Mouse (Mus musculus) brain, embryonic 14.5 days (tissue): Measurements from ENCODE around the gene Akt3. TPM values are rescaled to one million over a fixed set of nuclear protein-coding genes. Genes with fewer than 3 reads are reported as not detected.

Experiments
- DNase-seq: peaks from one replicate; pipeline ENCODE4 v3.0.0-alpha.2; 2011; ENCODE audit warnings: low read depth
- CTCF ChIP-seq: fragments of 200-500 bp; IDR thresholded peaks from 2 replicates; pipeline ENCODE4 v1.5.1; 2012; ENCODE audit warnings: inconsistent platforms, mild to moderate bottlenecking, moderate library complexity, borderline replicate concordance; ENCODE audit not compliant: insufficient read depth, insufficient read length; ENCODE audit errors: extremely low read depth
- POLR2A ChIP-seq: fragments of 200-500 bp; IDR thresholded peaks from 2 replicates; pipeline ENCODE4 v1.6.1; 2012; ENCODE audit warnings: mild to moderate bottlenecking, inconsistent platforms, borderline replicate concordance; ENCODE audit not compliant: poor library complexity, insufficient read depth, insufficient read length, severe bottlenecking; ENCODE audit errors: extremely low read depth
- polyA plus RNA-seq: library from polyadenylated mRNA; depleted of rRNA; stranded (reverse); fragments of >200 nt; gene quantifications from 2 replicates; pipeline ENCODE4 v1.2.3, GENCODE M21; 2012

Gene Akt3
- polyA plus RNA-seq, 1 experiment: 55.5 TPM

DNA sequence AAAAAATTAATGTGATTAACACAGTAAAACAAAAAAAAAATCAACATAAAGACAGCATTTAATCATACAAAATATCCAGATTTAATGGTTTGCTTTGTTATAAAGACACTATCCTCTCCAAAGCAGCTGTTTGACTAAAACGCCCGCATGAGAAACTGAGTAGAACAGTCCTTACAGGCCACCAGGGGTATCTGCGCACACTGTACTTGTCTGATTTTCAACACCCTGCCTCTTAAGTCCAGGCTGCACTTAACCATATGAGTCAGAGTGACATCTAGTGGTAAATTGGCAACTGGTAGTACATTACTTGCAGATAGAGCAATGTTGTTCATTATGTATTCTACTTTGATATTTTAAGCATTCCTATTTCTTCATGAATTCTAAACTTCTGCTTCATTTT is 69.3 kb downstream of the Akt3 start:
- TF ChIP-seq CTCF (peak; percentile 72; the same call in 1 of the 2 replicates), POLR2A (no peak)
- DNase-seq: peak; percentile 96

DNA sequence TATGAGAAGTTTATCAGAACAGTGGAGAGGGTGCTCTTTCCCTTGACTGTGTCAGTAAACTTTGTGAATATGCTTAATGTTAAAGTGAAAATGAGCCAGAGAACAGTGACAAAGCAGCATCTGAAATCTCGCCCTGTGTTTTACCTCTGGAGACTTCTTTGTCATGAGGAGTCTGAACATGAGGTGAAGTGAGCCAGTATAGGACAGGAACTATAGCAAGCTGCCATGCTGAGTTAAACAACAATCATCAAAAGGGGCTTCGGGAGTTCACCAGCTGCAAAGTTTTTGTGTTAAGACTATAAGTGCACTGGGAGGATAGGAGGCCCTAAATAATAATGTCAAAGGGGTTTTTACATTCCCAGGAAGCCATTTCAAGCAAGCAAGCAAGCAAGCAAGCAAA is 71.3 kb downstream of the Akt3 start:
- no peak for TF ChIP-seq POLR2A
- TF ChIP-seq CTCF: no peak
- no peak for DNase-seq

DNA sequence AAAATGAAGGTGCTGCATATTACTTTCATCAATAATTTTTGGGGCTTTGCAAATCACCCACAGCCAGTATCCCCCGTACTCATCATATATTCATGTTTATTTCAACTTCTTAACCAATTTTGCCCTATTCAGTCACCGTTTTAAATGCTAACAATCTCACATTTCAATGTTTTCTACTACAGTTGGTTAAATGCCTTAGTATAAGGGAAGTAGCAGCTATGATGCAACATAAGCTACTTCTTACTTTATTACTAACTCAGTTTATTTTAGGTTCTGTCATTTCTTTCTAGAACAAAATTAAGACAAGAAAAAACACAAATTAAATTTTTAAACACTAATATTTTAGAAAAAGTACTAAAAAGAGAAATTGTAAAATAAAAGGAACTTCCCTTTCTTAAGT is 78.4 kb downstream of the Akt3 start:
- DNase-seq: no peak
- no peak for TF ChIP-seq POLR2A
- TF ChIP-seq CTCF: no peak

GRCm38 (mm10) chr1:177175436-177175835 is 82.6 kb downstream of the Akt3 start:
- DNase-seq: peak; percentile 98
- TF ChIP-seq CTCF: no peak
- TF ChIP-seq POLR2A: no peak

DNA sequence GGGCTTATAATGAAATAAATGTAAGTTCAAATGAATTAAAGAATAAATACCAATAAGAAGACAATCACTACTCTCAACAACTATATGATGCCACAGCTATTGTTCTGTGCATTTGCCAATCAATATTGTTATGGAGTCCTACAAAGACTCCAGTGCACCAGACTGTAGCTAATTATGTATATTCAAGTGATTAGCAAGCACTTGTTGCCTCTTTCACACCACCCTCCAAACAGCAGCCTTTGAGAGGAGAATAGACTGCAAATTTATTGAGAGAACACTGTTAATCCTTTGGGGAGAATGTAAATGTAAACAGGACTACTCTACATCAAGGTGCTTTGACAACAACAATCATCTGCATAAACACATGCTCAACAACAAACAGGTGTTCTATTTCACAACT is 86.7 kb downstream of the Akt3 start:
- TF ChIP-seq POLR2A: no peak
- TF ChIP-seq CTCF: no peak
- peak; percentile 64 for DNase-seq

DNA sequence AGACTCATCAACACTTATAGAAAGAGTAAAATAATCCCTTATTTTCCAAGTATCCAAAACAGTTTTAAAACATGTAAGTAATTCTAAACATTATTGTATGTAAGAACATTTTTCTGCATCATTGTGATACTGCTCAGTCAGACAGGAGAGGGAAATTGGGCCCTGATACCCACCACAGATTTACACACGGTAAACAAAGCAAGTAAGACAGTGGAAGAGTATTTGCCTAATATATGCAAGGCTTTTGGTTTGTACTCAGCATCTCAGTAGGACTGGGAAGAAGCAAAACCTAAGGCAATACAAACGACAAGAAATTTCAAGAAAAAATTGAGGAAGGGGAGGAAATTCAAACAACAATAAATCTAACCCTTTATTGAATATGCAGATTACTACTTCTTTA is 92.2 kb downstream of the Akt3 start:
- no peak for TF ChIP-seq CTCF
- TF ChIP-seq POLR2A: no peak
- DNase-seq: peak; percentile 51

GRCm38 (mm10) chr1:177165336-177165735 is 92.7 kb downstream of the Akt3 start:
- DNase-seq: peak; percentile 82

DNA sequence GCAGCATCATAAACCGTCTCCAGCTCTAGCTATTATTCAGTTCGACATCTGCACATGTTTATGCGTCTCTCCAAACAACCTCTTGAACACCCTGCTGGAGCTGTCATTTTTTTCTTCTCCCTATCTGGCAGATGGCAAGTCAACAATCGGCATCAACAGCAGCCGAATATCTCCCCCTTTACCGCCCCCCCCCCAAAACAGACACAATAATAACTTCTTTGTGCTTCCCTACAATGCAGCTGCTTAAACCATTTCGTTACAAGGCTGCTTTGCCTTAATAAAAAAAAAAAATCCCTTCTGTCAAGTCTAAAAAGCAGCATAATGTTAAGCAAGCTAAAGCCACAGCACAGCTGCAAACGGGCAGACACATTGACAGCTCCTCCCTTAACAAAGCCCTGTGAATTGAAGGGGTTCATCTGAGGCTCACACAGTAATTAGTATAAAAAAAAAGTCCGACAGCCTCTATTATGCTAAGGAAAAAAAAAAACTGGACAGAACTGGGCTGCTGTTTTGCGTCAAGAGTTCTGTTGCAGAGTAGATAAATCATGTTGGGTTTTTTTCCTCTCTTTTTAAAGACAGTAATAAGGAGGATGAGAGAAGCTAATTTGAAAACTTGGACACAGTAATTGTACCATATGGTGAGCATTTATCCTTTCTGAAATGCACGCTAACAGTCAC is 107.5 kb downstream of the Akt3 start:
- TF ChIP-seq POLR2A (no peak), CTCF (no peak)
- peak; percentile 97 for DNase-seq

More at GRCm38 (mm10) chr1:177165336-177165735, 92.7 kb downstream of the Akt3 start:
- no peak for TF ChIP-seq POLR2A
- TF ChIP-seq CTCF: no peak

- TF ChIP-seq CTCF (no peak), POLR2A (no peak)
- peak; percentile 60 for DNase-seq
Observed at GRCm38 (mm10) chr1:177148746-177149145, 109.3 kb downstream of the Akt3 start.

DNA sequence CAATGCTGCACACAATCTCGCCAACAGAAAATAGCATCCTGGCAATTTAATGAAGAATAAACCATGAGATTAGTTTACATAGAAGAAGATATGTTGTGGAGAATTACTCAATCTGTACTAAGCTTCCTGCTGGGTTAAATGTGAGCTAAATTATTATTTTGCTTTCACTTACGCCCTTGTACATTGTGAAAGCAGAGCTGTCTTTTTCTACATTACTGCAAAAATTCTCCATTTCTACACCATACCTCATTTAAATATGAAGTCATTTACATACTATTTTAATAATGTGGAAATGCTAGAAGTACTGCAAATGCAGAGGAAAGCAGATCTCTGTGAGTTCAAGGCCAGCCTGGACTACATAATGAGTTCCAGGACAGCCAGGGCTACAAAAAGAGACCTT is 116.5 kb downstream of the Akt3 start:
- DNase-seq: peak; percentile 22
- TF ChIP-seq POLR2A (no peak), CTCF (no peak)

GRCm38 (mm10) chr1:177139652-177140051 is 118.4 kb downstream of the Akt3 start:
- no peak for TF ChIP-seq CTCF
- no peak for TF ChIP-seq POLR2A

DNA sequence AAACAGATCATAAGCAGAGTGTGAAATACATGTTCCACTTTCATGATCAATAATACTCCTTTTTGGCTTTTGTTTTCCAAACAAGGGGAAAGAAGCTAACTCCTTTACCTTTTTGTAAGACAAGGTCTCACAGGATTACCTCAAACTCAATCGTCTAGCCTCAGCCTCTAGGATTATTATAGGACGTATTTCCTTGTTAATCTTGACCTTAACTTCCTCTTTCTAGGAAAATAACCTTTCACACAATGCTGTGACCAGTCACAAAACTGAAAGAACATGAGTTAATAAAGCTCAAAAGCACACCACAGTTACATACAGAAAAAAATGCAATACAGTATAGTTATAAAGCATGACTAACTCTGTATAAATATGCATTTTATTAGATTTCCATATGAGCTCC is 126.5 kb downstream of the Akt3 start:
- TF ChIP-seq CTCF (no peak), POLR2A (no peak)
- no peak for DNase-seq

More at GRCm38 (mm10) chr1:177139652-177140051, 118.4 kb downstream of the Akt3 start:
- no peak for DNase-seq
